Mouse (Mus musculus): ENCODE results near the gene Riok1.

- TF ChIP-seq GATA1 (IDR thresholded peaks at IDR 0.05; ENCODE audit: borderline replicate concordance, low read length) (no peak), CTCF (IDR thresholded peaks at IDR 0.05; ENCODE audit: low read depth, low read length) (no peak), POLR2AphosphoS5 (IDR thresholded peaks at IDR 0.05; ENCODE audit: insufficient replicate concordance, low read depth, low read length) (no peak), TAL1 (conservative IDR thresholded peaks at IDR 0.05; ENCODE audit: low read depth, low read length) (no peak), GATA2 (IDR thresholded peaks at IDR 0.05; ENCODE audit: borderline replicate concordance, low read depth, low read length) (no peak)
Measured at GRCm38 (mm10) chr13:38037811-38038210, 1.0 kb downstream of the Riok1 start.
